Mouse (Mus musculus): ENCODE measurements at regions not wholly inside any gene's neighbourhood (a gene's known extent, or its start where the extent isn't known, plus 50 kb on each side); places are given as distances from the start of the nearest gene placed in this dataset.

GRCm38 (mm10) chr13:5714793-5715192 is 146.5 kb upstream of the Klf6 start:
- DNase-seq (ENCODE audit: low spot score), result no peak

GRCm38 (mm10) chr13:5716749-5717148 is 144.5 kb upstream of the Klf6 start:
- DNase-seq (ENCODE audit: low spot score), result no peak

GRCm38 (mm10) chr13:5723319-5723718 is 138.0 kb upstream of the Klf6 start:
- DNase-seq (ENCODE audit: low spot score), result no peak

GRCm38 (mm10) chr13:5724364-5724763 is 136.9 kb upstream of the Klf6 start:
- no peak for DNase-seq (ENCODE audit: low spot score)

- DNase-seq (ENCODE audit: low spot score), result no peak
Observed at GRCm38 (mm10) chr13:5725984-5726383, 135.3 kb upstream of the Klf6 start.

GRCm38 (mm10) chr13:5726446-5726845 is 134.8 kb upstream of the Klf6 start:
- no peak for DNase-seq (ENCODE audit: low spot score)

DNA sequence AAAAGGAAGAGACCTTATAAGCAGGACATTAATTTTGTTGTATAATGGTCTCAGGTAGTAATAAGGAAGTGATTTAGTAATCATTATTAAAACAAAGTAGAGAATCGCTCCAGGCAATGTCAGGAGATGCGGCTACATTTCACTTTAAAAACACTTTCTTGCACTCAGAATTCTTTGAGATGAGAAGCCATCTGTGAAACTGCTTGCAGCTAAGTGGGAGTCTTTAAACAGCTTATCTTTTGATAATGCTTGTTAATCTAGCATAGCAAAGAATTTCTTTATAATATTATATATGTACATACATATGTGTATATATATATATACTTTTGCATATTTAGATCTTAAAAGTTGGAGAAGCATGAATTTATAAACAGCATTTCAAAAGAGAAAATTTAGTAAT is 133.1 kb upstream of the Klf6 start:
- DNase-seq (ENCODE audit: low spot score), result no peak

DNA sequence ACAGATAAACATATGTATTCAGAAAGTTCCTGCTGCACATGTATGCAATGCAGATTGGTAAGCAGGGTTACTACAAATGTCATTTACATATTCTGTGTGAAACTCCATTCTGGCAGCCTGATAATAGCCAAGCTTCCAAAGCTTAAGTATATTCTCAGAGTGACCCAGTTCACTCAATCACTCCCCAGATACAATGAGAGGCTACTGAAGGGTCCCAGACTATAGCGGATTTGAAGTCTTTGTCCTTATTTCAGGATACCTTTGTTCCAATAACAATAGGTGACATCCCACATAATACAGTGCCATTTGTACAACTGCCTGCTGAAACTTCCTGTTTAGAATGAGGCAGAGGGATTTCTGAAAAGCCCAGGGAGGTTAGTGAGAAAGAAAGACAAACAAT is 132.5 kb upstream of the Klf6 start:
- DNase-seq (ENCODE audit: low spot score), result no peak

GRCm38 (mm10) chr13:5729426-5730068 is 131.7 kb upstream of the Klf6 start:
- DNase-seq (ENCODE audit: low spot score), result no peak

- no peak for DNase-seq (ENCODE audit: low spot score)
Observed at GRCm38 (mm10) chr13:5732206-5732605, 129.1 kb upstream of the Klf6 start.

- DNase-seq (ENCODE audit: low spot score), result no peak
Observed at GRCm38 (mm10) chr13:5735027-5735624, 126.2 kb upstream of the Klf6 start.

GRCm38 (mm10) chr13:5736472-5736871 is 124.8 kb upstream of the Klf6 start:
- no peak for DNase-seq (ENCODE audit: low spot score)

GRCm38 (mm10) chr13:5737214-5737613 is 124.1 kb upstream of the Klf6 start:
- no peak for DNase-seq (ENCODE audit: low spot score)

DNA sequence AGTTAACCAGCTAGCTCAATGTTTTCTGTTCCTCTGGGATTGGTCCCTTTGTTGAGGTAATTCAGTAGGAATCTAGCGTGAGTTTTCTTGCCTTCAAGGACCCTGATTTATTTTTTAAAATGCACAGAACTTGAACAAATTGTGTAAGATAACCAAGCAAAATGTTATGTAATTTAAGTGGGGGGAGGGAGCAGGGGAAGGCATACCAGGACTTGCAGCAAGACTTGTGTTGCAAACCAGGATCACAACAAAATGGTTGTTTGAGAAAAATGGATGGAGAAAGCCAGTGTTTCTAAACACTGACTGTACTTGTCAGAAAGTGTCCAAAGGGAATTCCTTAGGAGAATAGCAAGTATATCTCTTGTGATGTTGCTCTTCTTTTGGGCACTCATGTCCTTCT is 120.5 kb upstream of the Klf6 start:
- DNase-seq (ENCODE audit: low spot score), result no peak

GRCm38 (mm10) chr13:5744949-5745348 is 116.3 kb upstream of the Klf6 start:
- DNase-seq (ENCODE audit: low spot score), result no peak

- DNase-seq (ENCODE audit: low spot score), result no peak
Observed at GRCm38 (mm10) chr13:5757176-5757575, 104.1 kb upstream of the Klf6 start.

DNA sequence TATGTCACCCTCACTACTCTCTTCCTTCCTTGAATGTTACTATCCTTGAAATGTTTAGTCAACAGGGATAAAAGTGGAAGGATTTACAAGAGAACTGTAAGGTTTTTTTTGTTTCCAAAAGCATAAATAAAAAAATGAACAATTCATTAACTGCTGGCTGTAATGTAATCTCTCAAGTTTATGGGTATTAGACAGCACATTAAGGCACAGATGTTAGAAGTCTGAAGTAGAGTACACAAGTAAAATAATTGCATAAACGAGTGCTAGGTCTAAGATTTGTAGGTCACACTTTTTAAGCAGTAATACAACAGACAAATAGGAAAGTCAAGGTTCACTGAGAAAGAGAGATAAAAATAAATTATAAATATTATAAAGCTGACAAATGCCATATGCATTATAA is 103.3 kb upstream of the Klf6 start:
- no peak for DNase-seq (ENCODE audit: low spot score)

DNA sequence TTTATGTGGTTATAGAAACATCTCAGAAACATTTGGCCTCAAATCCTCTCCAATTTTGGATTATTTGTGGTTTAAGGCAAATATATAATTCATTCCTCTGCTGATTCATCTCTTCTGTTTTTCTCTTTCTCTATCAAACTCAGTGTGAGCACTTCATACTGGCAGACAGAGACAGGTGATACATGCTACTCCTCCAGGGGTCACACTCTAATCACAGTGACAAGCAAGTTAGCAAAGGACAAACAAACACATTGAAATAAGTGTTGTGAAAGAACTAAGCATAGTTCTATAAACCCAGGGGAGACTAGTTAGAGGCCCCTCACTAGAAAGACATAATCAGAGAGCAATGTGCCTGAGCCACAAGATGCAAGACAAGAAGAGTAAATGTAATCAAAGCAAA is 101.3 kb upstream of the Klf6 start:
- no peak for DNase-seq (ENCODE audit: low spot score)

DNA sequence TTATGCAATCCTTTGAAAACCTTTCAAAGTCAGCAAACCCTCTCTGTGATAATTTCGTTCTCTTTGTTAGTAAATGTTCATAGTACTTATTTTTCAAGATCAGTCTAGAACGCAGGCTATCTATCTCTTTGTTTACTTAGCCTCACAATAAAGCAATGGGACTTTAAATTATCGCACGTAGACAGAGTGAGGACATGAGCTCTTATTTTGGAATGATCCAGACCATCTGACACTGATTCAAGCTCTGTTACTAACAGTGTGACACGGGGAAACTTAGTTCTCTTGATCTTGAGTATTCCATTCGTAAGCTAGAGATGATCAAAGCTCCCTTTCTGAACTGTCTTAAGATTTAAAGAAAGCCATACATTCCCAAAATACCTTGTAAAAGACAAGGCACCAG is 94.9 kb upstream of the Klf6 start:
- no peak for DNase-seq (ENCODE audit: low spot score)

- DNase-seq (ENCODE audit: low spot score), result no peak
Observed at GRCm38 (mm10) chr13:5767202-5767601, 94.1 kb upstream of the Klf6 start.

DNA sequence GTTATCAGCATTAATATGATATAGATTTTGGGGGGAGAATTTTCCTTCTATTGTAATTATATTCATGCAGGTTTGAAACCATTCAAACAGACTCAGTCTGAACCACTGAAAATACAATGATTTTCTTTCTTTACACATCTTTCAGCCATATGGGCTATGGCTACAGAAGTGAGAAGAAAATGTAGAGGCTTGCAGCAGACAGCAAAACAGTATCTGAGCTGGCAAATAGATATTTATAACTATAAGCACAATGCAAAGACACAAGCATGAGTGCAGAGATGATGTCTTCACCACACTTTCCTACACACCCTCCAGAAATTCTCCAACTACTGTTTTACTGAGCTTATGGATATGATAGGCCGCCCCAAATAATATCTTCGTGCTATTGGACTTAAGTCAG is 92.6 kb upstream of the Klf6 start:
- DNase-seq (ENCODE audit: low spot score), result no peak

DNA sequence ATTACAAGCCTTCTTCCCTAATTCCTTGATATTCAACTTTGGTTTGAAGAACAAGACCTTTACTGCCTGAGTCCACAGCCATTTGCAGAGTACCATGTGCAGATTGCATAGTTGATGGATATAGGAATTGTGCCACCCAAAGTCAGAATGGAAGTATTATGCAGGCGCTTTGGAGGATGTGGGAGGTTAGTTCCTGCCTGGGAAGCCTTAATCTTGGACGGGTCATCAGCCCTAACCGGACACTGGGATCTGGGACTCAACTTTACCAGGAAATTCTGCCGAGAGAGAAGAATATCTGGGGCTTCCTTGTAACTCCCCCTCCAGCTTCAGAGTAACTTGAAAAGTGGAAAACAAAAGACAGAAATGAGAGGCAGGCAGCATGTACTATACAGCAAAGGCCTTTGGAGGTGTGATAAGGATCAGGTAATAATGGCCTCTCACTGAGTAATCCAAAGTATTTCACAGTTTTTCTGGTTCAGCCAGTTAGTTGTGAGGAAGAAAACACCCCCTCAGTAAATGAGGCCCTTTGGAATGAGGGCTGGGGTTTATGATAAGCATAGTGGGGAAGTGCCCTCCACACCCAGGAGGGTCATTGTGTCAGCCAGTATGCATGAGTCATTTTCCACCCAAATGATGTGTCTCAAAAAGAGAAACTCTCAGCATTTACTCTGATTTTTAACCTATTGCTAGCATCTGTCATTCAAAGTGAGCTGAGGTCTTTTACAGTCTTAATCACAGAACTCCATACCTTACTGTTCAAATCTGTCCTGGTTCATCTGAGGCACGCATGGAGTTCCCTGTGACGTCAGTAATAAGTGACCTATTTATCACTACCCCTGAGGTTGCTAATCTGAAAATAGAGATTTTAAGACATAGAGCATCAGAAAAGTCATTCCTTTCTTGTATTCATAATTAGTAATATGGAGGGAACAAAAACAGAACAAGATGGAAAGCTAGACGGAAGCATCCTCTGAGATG is 91.7 kb upstream of the Klf6 start:
- DNase-seq (ENCODE audit: low spot score), result no peak

DNA sequence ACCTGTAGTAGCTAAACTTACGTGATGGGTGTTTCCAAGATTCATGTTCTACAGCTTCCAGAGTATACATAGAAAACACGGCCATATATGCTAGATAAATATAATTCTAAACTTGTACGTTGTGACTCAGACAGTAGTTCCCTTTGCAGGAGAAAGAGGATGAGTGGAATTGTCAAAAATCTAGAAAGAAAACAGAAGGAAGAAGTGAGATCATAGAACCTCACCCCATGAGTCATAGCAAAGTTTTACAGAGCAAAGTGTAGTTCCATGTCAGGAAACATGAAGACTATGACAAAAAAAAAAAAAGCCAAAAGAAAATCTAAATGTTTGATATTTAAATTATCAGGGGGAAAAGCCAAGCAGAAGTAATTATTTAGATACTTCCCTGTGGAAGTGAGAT is 87.5 kb upstream of the Klf6 start:
- DNase-seq (ENCODE audit: low spot score), result no peak

Data from ovary, adult 18-20 months (tissue).